Mouse (Mus musculus) neural tube, embryonic 13.5 days (tissue): ENCODE data around the gene Cers6. TPM values are rescaled to one million over a fixed set of nuclear protein-coding genes. Genes with fewer than 3 reads are reported as not detected.

Experiments
- ATAC-seq: fragments of 200-750 bp; cut with Nextera tagmentation; 2 replicates; pipeline ENCODE4 v1.8.0; 2017; ENCODE audit warnings: low read depth, mild to moderate bottlenecking, moderate TSS enrichment, moderate library complexity
- H3K27ac ChIP-seq: fragments of 300-500 bp; sonication (generic); replicated peaks from 2 replicates; pipeline ENCODE4 v1.5.1; 2015; ENCODE audit warnings: moderate library complexity, mild to moderate bottlenecking, inconsistent platforms
- H3K27me3 ChIP-seq: fragments of 300-500 bp; sonication (generic); 2 replicates; pipeline ENCODE4 v1.6.1; 2015; ENCODE audit warnings: mild to moderate bottlenecking, inconsistent platforms
- H3K36me3 ChIP-seq: fragments of 300-500 bp; sonication (generic); 2 replicates; pipeline ENCODE4 v1.6.1; 2015; ENCODE audit warnings: mild to moderate bottlenecking, inconsistent platforms
- H3K4me1 ChIP-seq: fragments of 300-500 bp; sonication (generic); replicated peaks from 2 replicates; pipeline ENCODE4 v1.6.1; 2015; ENCODE audit warnings: inconsistent platforms
- H3K4me2 ChIP-seq: fragments of 300-500 bp; sonication (generic); 2 replicates; pipeline ENCODE4 v1.6.1; 2015; ENCODE audit warnings: inconsistent platforms, mild to moderate bottlenecking, moderate library complexity
- H3K4me3 ChIP-seq: fragments of 300-500 bp; sonication (generic); 2 replicates; pipeline ENCODE4 v1.5.1; 2015; ENCODE audit warnings: mild to moderate bottlenecking, inconsistent platforms
- H3K9ac ChIP-seq: fragments of 300-500 bp; sonication (generic); 2 replicates; pipeline ENCODE4 v1.6.1; 2015; ENCODE audit warnings: moderate library complexity, mild to moderate bottlenecking, inconsistent platforms
- H3K9me3 ChIP-seq: fragments of 300-500 bp; sonication (generic); 2 replicates; pipeline ENCODE4 v1.6.1; 2016; ENCODE audit warnings: inconsistent platforms
- WGBS: fragments of 180-500 bp; shearing (Covaris S2); methylation state at CpG from one replicate; pipeline ENCODE4 v1.1.7; 2015; 5-methylcytosine and 5-hydroxymethylcytosine counted together
- polyA plus RNA-seq: library from polyadenylated mRNA; unstranded; fragments of >200 nt; fragmentation: Nextera tagmentation; extraction: Ambion mirVana; gene quantifications from 2 replicates; pipeline ENCODE4 v1.2.1, GENCODE M21; 2015

The Cers6 gene
- polyA plus RNA-seq, 1 experiment from 2014 or later = 60.3 TPM

DNA sequence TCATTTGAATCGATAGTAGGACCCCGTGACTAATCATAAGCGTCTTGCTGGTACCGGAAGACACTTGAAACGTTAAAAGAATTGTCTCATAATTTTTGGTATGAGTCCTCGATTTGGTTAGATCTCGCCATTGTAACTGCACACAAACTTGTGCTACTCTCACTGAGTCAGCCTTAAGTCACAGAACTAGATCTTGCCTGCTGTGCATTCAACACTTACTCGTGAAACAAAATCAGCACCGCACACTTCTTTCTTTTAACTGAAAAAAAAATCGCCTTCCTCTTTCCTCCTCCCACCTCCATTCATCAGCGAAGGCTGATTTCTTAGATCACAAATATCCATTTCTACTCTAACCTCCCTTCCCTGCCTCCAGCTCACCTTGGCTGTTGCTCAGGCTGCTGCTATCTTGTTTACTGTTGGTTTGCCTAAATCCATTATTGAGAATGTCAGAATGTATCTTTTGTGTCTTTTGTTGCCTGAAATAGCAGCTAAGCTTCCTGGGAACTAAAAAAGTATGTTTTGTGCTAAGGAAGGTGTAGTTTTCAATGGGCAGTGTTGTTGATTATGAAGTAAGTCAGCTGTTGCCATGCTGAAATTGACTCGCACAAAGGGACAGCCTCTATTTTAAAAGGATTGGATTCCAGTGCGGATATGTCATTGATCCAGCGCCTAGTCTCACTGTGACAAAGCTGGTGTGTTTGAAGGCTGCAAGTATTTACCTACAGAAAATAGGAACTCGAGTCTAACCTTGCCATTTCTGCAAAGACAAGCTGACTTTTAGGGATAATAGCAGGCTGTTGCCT is 1.4 kb downstream of the Cers6 start:
- peak overlapping the region; percentile 97 for H3K9ac ChIP-seq
- peaks cover 51% of the 10 kb centered on the region for H3K4me1 ChIP-seq
- peak overlapping the region; percentile 76 for H3K4me2 ChIP-seq
- H3K27me3 ChIP-seq = peaks cover 11% of the 10 kb centered on the region
- no peaks in the 10 kb centered on the region for H3K9me3 ChIP-seq
- H3K36me3 ChIP-seq = no peaks in the 10 kb centered on the region
- ATAC-seq = no peak
- WGBS = 6% methylated on average over 15 of the region's 15 CpGs
- H3K27ac ChIP-seq = peak overlapping the region; percentile 93
- H3K4me3 ChIP-seq = peak overlapping the region; percentile 94

DNA sequence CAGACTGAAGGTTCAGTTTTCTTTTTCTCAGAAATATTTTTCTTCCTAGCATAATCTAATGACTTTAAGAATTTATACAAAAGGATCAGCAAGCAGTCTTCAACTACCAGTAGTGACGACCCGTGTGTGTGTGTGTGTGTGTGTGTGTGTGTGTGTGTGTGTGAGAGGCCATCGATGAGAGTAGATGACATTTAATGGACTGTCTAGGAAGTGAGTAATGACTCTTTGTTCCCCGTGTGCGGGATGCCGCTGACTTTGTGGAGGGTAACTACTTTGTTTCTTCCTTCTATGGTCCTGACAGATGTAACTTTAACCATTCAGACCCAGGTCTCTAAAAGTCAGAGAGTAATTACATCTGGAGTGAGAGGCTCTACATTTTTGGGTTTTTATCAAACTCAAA is 2.3 kb downstream of the Cers6 start:
- Histone ChIP-seq H3K9ac (peak overlapping the region; percentile 97), H3K27ac (peak overlapping the region; percentile 93), H3K4me2 (peak overlapping the region; percentile 76), H3K9me3 (no peaks in the 10 kb centered on the region), H3K4me3 (peak overlapping the region; percentile 94), H3K4me1 (peaks cover 51% of the 10 kb centered on the region), H3K27me3 (peaks cover 11% of the 10 kb centered on the region), H3K36me3 (no peaks in the 10 kb centered on the region)
- 13% methylated on average over 6 of the region's 6 CpGs for WGBS
- peak; percentile 23; the same call in 1 of the 2 replicates for ATAC-seq

DNA sequence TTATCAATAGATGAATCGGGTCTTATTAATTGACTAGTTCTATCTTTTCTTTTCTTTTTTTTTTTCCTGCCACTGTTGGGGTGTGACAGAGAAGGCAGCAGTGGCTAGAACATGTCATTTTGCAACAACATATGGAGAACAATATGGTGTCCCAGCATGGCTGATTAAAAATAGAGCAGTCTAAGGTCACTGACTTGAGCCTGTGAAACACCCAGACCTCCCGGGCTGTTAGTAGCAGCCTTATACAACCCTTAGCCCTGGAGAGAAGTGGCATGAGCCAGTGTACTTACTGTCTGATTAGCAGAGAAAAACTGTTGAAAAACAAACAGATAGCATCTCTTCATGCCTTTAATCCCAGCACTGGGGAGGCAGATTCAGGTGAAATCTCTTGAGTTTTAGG is 3.1 kb downstream of the Cers6 start:
- no peaks in the 10 kb centered on the region for H3K36me3 ChIP-seq
- WGBS = 71% methylated on average over 2 of the region's 2 CpGs
- H3K9me3 ChIP-seq = no peaks in the 10 kb centered on the region
- H3K27ac ChIP-seq = no peak overlapping the region
- peak overlapping the region; percentile 76 for H3K4me2 ChIP-seq
- peaks cover 11% of the 10 kb centered on the region for H3K27me3 ChIP-seq
- peaks cover 51% of the 10 kb centered on the region for H3K4me1 ChIP-seq
- peak overlapping the region; percentile 94 for H3K4me3 ChIP-seq
- H3K9ac ChIP-seq = no peak overlapping the region
- no peak for ATAC-seq

DNA sequence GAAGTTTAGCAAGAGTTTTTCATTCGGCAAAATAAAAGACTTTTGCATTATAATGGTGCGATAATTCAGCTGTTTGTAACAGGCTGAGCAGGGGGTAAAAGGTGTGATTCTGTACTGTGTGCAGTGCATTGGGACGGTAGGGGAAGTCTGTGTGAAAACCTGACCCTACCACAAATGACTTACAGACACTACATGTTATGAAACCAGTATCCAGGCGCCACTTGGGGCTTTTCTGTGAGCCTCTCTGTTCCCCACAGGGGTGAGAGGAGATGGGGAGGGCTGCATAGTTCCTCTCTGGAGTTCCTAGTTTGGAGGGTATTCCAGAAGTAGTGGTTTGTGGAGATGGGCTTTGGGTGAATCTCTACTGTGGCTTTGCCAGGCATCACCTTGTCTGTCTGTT is 5.9 kb downstream of the Cers6 start:
- 72% methylated on average over 4 of the region's 4 CpGs for WGBS
- Histone ChIP-seq H3K4me2 (no peak overlapping the region), H3K4me1 (peaks cover 68% of the 10 kb centered on the region)

DNA sequence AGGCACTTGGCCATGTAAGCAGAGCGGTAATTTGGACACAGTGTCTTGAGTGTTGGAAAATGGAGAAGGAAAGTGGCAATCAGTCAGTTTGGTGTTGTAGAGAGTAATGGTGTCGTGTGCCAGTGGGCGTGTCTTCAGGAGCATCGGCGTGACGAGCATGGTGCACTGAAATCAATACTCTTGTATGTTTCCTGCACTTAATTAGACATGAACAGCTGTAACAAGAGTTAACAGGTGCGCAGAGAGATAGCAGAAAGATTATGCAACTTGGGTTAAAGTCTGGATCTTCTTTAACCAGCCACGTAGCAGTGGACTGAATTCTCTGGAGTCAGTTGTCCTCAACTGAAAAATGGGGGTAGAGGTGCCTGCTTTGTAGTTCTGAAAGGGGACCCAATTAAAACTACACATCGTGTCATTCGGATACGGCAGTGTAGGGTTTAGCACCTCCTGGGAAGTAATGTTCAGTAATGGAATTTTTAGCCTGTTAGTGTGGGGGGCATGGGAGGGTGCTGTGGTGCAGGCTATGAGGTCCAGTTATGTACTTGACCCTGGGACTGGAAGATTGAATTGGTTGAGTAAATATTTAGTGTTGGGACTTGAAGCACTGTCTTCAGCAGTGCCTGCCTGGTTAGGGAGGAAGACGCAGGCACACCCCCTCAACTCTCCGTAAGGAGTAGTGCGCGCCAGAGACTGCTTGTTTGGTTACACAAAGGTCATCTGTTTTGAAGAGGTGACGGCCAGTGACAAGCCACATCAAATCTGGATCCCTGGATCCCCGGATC is 9.9 kb downstream of the Cers6 start:
- Histone ChIP-seq H3K27ac (no peak overlapping the region), H3K27me3 (no peaks in the 10 kb centered on the region), H3K9me3 (no peaks in the 10 kb centered on the region), H3K4me3 (no peak overlapping the region), H3K4me2 (no peak overlapping the region), H3K4me1 (peaks cover 43% of the 10 kb centered on the region), H3K9ac (no peak overlapping the region), H3K36me3 (no peaks in the 10 kb centered on the region)
- 82% methylated on average over 17 of the region's 17 CpGs for WGBS
- ATAC-seq = no peak

More for the DNA sequence above, 5.9 kb downstream of the Cers6 start:
- H3K27ac ChIP-seq = no peak overlapping the region
- no peak overlapping the region for H3K4me3 ChIP-seq
- H3K36me3 ChIP-seq = no peaks in the 10 kb centered on the region
- no peak for ATAC-seq
- no peaks in the 10 kb centered on the region for H3K27me3 ChIP-seq
- H3K9ac ChIP-seq = no peak overlapping the region
- no peaks in the 10 kb centered on the region for H3K9me3 ChIP-seq

DNA sequence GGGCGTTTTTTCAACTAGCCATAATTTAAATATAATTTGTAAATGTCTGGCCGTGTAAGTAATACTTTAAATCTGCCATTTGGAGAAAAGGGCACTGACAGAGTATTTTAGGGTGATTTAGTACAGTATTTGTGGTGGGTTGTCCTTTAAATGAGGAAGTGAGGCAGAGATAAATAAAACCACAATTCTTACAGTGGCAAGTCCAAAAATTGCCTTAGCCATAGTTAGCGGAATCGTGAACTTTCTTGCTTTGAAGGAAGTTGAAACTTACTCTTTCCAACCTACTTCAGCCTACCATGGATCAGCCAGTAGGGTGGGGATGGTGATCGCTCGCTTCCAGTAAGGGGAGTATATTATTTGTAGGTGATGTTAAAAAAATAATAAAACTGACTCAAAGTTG is 11.8 kb downstream of the Cers6 start:
- WGBS = 82% methylated on average over 6 of the region's 6 CpGs
- H3K27ac ChIP-seq = no peak overlapping the region

DNA sequence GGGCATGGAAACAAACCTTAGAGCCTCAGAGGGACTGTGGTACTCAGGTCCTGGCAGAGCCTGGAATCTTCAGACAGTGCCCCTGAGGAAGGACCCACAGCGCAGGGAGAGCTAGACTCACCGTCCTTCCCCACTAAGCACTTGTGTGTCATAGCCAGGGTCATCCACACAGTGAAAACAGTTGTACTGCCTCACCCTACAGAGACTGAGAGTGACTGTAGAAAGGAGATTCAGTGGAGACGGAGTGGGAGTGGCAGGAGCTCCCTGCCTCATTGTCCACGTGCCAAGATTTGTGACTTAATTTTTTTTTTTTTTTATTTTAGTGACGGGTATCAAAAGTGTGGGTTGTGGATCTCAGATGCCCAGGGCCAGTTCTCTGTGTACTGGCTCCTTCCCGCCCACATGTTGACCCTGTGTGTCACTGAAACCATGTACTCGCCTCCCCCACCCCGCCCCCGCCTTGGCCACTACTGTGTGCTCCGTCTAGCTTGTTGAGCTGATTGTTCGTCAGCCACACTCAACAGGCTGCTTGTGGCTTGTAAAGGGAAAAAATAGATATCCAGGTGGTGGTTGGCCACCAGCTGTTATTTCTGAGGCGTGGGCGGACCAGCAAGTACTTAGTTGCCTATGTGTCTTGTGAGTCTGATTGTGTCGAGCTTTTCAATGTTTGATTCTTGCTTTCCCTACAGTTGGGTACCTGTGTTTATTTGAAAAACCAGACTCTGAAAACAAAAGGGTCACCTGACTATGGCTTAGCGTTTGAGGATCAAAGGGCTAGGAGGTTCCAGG is 12.6 kb downstream of the Cers6 start:
- no peaks in the 10 kb centered on the region for H3K27me3 ChIP-seq
- 0 out of 2 replicates have a peak, but pooled peaks have one; percentile 40 for ATAC-seq
- 71% methylated on average over 15 of the region's 15 CpGs for WGBS
- peaks cover 31% of the 10 kb centered on the region for H3K4me1 ChIP-seq
- no peaks in the 10 kb centered on the region for H3K9me3 ChIP-seq
- no peaks in the 10 kb centered on the region; the same call in 1 of the 2 replicates for H3K36me3 ChIP-seq
- H3K9ac ChIP-seq = no peak overlapping the region
- no peak overlapping the region for H3K4me3 ChIP-seq
- no peak overlapping the region for H3K27ac ChIP-seq
- no peak overlapping the region for H3K4me2 ChIP-seq

More for the DNA sequence above, 11.8 kb downstream of the Cers6 start:
- peaks cover 31% of the 10 kb centered on the region for H3K4me1 ChIP-seq
- H3K27me3 ChIP-seq = no peaks in the 10 kb centered on the region
- H3K4me3 ChIP-seq = no peak overlapping the region
- ATAC-seq = no peak
- no peaks in the 10 kb centered on the region for H3K36me3 ChIP-seq
- no peak overlapping the region for H3K4me2 ChIP-seq
- H3K9ac ChIP-seq = no peak overlapping the region
- H3K9me3 ChIP-seq = no peaks in the 10 kb centered on the region

DNA sequence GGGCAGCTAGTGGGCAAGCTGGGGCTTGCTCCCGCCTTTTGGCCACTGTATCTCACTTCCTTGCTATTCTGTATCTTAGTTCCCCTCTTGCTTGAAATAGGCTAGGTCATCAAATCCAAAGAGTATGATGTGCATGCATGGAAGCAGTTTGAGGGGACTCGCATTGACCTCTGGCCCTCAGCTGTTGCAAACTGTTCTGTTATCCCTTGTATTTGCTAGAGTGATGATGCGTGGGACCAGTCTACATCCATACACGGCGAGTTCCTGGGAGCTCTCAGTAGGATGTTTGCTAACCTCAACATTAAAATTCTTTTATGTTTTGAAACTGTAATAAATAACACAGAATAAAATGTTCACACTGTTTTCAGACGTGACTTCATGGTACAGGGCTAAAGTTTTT is 13.3 kb downstream of the Cers6 start:
- Histone ChIP-seq H3K9me3 (no peaks in the 10 kb centered on the region), H3K4me2 (no peak overlapping the region), H3K27me3 (no peaks in the 10 kb centered on the region), H3K9ac (no peak overlapping the region), H3K36me3 (no peaks in the 10 kb centered on the region; the same call in 1 of the 2 replicates), H3K27ac (no peak overlapping the region), H3K4me1 (peaks cover 29% of the 10 kb centered on the region), H3K4me3 (no peak overlapping the region)
- ATAC-seq = no peak
- 86% methylated on average over 6 of the region's 6 CpGs for WGBS

DNA sequence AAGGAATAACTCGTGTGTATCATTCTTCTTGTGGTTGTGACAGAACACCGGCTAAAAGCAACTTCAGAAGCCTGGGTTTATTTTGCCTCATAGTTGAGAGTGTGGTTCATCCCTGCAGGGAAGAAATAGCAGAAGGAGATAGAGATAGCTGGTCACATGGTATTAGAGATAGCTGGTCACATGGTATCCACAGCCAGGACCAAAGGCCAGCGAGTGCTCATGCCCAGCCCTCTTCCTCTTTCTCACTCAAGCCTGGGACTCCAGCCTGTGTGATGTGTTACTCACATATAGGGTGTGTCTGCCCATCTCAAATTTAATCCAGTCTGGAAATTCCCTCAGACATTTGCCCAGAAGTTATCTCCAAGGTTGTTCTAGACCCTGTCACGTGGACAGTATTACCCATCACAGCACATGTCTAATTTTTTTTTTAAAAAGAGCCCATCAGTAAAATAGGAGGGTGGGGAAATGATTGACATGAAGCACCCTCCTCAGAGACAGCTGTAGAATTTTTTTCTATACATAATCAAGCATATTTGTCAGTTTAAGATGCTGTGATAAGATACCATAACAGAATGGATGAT is 17.9 kb downstream of the Cers6 start:
- no peak overlapping the region for H3K27ac ChIP-seq
- no peak for ATAC-seq

DNA sequence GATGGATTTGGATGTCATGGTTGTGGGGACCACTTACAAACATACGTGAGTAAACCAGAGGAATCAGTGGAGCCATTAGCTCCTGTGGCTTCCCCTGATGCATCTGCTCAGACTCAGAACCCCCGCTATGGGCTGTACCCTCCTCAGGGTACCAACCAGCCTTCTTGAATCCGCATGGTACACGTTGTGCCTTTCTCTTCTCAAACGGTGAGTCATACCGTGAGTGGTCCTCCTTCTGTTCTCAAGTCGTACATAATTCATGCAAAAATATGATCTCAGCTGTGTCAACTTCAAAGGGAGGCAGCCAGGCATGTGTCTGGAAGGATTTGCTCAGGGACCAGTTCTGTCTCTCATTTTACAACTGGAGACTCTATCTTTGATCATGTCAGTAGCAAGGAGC is 23.3 kb downstream of the Cers6 start:
- H3K4me2 ChIP-seq = no peak overlapping the region
- H3K4me1 ChIP-seq = peaks cover 34% of the 10 kb centered on the region
- H3K36me3 ChIP-seq = no peaks in the 10 kb centered on the region
- H3K9me3 ChIP-seq = no peaks in the 10 kb centered on the region
- H3K27me3 ChIP-seq = no peaks in the 10 kb centered on the region
- H3K27ac ChIP-seq = no peak overlapping the region
- H3K9ac ChIP-seq = no peak overlapping the region
- 78% methylated on average over 7 of the region's 7 CpGs for WGBS
- no peak for ATAC-seq
- no peak overlapping the region for H3K4me3 ChIP-seq

More for the DNA sequence above, 17.9 kb downstream of the Cers6 start:
- Histone ChIP-seq H3K9ac (no peak overlapping the region), H3K9me3 (no peaks in the 10 kb centered on the region), H3K27me3 (no peaks in the 10 kb centered on the region), H3K4me1 (peaks cover 3% of the 10 kb centered on the region), H3K4me2 (no peak overlapping the region), H3K36me3 (no peaks in the 10 kb centered on the region; the same call in 1 of the 2 replicates), H3K4me3 (no peak overlapping the region)
- 95% methylated on average over 4 of the region's 4 CpGs for WGBS

DNA sequence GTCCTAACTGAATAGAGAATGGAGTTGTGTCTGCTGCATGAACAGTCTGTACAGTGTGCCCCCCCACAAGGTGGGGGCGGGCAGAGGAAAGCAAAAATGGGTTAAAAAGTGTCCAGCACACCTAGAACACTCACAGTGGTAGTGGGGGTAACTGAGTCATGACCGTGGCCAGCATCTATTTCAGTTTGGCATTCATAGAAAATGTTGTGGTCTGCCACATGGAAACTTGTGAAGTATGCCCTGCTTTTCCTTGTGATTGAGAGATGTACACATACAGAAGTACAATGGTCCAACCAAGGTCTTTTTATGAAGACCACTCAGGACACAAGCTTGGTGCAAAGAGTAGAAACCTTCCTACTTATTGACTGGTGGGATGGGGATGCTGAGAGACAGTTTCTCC is 24.0 kb downstream of the Cers6 start:
- Histone ChIP-seq H3K4me3 (no peak overlapping the region), H3K4me2 (no peak overlapping the region), H3K27ac (no peak overlapping the region), H3K27me3 (no peaks in the 10 kb centered on the region), H3K4me1 (peaks cover 34% of the 10 kb centered on the region), H3K36me3 (no peaks in the 10 kb centered on the region), H3K9ac (no peak overlapping the region), H3K9me3 (no peaks in the 10 kb centered on the region)
- WGBS = 94% methylated on average over 2 of the region's 2 CpGs
- no peak for ATAC-seq
